Mouse (Mus musculus) right cerebral cortex, adult 18-20 months (tissue): Measurements from ENCODE around the gene Hist1h2bq.
"Not testable (repeated sequence)": the region's sequence is repeated elsewhere in the genome, so short reads cannot be mapped to it uniquely, and the experiment has no call there.

Source experiments
- DNase-seq: peaks from one replicate; pipeline ENCODE4 v3.0.0; 2022; ENCODE audit warnings: mixed read lengths

The Hist1h2bq gene

DNA sequence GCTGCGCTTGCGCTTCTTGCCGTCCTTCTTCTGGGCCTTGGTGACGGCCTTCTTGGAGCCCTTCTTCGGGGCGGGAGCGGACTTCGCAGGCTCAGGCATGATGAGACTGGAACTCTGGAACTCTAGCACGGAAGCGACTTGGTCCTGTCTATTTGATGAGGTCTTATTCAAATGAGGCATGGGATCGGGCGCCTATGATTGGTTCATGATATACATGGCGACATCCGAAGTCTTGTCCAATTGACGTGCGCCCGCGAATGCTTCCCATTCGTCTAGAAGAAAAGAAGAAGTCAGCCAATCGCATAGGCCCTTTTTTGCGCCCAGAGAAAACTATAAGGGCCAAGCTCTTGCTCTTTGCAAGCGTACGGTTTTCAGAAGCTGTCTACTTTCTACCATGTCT lies at the start of gene Hist1h2bq, which contains the start of gene Hist1h2ao:
Gene Hist1h2bq (minus strand): TSS at position 125 of the 400 bp plus-strand sequence.
Gene Hist1h2ao (plus strand): TSS at position 393 of the 400 bp plus-strand sequence.
- DNase-seq = not testable (repeated sequence)

DNA sequence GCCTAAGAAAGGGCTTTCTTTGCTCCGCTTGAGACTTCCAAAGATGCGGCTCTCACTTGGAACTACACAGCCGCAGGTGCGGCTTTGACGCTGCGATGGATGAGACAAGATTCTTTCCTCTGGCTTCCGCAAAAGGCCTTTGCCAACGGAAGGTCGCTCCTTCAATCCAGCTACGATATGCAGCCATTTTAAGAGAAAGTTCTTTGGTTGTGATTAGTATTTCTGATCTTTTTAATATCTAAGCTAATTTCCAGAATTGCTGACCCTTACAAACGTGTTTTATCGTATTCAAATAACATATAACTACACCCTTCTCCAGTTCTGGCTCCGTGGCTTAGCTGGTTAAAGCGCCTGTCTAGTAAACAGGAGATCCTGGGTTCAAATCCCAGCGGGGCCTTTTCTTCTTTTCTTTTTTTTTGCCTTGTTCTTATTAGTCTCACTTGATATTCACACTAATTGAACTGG lies 45.7 kb upstream of the Hist1h2bq start:
- DNase-seq = peak; percentile 70

DNA sequence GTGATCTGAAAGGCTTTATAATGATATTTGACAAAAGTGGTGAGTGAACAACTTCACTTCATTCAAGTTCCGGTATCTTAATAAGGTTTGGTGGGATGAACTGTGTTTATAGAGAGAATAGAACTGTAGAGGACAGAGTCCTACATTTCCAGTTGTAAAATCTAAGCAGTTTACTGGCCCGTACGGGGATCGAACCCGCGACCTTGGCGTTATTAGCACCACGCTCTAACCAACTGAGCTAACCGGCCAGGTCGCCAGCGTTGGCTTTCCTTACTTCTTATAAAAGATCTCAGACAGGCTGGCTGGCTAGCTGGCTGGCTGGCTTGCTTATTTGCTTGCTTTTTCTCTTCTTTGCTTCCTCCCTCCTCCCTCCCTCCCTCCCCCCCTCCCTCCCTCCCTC lies 45.1 kb upstream of the Hist1h2bq start:
- peak; percentile 88 for DNase-seq

DNA sequence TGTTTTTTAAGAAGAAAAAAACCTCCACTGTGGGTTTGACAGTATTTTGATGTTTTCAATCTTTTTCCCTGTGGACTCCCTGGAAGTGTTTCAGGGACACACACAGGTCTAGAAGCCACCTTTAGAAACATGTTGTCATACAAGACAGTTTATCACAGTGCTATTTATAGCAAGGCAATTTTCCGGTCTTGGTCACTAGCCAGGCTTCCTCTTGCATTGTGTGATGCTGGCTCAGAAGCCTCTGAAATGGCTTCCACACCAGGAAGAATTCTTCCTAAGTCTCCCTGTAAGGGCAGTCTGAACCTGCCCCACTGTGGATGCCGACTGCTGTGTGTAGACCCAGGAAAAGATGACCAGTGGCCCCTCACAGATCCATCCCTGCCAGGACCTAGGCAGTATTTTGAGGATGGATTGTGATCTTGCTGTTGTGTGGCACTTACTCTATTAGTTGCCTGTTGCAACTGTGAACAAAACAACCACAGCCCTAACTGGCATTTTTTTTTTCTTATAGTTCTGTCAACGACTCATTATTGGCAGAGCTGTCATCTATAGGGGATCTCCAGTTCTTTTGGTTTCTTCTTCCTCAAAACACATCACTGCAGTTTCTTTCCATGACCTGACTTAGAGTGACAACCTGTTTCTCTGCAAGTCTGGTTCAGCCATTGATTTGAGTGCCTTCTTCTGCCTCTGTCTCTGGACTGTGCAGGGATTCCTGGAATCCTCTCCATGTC lies 42.4 kb upstream of the Hist1h2bq start:
- DNase-seq = no peak

DNA sequence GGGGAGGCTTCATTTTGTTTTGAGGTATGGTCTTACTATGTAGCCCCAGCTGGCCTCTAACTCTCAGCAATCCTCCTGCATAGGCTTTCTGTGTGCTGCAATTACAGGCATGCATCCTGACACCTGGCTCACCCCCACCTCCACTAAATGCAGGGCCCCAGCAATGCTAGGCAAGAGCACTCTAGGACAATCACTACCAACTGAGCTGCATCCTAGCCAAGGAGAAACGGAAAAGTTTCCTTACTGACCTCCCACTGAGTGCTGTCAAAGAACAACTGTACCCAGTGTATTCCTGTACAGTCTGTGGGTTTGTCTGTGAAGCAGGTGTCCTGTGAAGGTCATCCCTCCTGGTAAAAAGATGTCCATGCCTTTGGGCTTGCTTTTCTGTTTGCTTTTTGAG lies 40.7 kb upstream of the Hist1h2bq start:
- not testable (repeated sequence) for DNase-seq

DNA sequence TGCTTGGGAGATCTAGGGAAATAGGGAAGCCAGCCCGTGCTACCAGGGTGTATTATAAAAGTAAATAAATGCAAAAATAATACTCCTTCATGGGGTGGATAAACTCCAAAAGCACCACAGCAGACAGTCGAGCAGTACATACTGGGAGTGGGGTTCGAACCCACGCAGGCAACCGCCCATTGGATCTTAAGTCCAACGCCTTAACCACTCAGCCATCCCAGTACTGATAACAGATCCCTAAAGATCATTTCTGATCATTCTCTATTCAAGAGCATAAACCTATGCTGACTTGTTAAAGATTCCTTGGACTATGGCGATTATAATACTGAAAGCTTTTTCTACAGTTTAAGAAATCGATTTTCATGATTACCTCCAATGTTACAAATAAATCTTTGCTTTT lies 37.9 kb upstream of the Hist1h2bq start:
- no peak for DNase-seq

DNA sequence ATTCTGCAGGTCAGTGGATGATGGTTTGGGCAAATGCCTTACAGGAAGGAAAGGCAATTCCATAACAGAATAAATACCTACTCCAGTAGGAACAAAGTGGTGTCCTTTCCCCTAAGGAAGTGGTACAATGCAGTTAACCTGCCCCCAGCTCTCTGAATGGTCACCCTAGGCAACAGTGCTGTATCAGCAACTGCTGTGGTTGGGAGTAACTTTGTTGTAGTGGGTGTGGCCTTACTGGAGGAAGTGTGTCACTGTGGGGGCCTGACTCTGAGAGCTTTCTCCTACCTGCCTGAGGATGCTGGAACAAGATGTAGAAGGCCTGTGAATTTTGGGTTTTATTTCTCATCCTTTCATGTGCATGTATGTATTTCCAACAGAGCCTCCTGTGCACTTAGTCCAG lies 36.4 kb upstream of the Hist1h2bq start:
- DNase-seq = not testable (repeated sequence)

DNA sequence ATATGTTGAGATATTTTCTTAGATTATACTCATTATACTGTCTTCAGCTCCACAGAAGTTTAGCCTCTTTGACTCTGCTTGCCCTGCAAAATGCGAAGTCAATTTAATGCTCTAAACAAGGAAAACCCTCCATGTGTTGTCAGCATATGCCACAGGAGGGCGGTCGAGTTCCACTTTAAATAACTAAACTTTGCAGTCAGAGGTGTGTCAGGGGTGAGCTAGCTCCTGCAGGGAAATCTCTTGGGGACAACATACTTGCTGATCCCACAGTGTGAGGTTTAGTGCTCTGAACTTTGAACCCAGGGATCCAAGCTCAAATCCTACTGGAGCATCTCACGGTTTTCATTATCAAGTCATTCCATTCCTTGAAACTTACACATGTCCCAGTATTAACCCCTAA lies 30.5 kb upstream of the Hist1h2bq start:
- DNase-seq = not testable (repeated sequence)

DNA sequence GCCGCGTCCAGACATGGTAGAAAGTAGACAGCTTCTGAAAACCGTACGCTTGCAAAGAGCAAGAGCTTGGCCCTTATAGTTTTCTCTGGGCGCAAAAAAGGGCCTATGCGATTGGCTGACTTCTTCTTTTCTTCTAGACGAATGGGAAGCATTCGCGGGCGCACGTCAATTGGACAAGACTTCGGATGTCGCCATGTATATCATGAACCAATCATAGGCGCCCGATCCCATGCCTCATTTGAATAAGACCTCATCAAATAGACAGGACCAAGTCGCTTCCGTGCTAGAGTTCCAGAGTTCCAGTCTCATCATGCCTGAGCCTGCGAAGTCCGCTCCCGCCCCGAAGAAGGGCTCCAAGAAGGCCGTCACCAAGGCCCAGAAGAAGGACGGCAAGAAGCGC lies 23.5 kb upstream of the Hist1h2bq start, which contains the start of the genes Hist1h2ap and Hist1h2br:
Gene Hist1h2ap (minus strand): TSS at position 47 of the 400 bp plus-strand sequence.
Gene Hist1h2br (plus strand): TSS at position 283 of the 400 bp plus-strand sequence.
- DNase-seq = not testable (repeated sequence)

DNA sequence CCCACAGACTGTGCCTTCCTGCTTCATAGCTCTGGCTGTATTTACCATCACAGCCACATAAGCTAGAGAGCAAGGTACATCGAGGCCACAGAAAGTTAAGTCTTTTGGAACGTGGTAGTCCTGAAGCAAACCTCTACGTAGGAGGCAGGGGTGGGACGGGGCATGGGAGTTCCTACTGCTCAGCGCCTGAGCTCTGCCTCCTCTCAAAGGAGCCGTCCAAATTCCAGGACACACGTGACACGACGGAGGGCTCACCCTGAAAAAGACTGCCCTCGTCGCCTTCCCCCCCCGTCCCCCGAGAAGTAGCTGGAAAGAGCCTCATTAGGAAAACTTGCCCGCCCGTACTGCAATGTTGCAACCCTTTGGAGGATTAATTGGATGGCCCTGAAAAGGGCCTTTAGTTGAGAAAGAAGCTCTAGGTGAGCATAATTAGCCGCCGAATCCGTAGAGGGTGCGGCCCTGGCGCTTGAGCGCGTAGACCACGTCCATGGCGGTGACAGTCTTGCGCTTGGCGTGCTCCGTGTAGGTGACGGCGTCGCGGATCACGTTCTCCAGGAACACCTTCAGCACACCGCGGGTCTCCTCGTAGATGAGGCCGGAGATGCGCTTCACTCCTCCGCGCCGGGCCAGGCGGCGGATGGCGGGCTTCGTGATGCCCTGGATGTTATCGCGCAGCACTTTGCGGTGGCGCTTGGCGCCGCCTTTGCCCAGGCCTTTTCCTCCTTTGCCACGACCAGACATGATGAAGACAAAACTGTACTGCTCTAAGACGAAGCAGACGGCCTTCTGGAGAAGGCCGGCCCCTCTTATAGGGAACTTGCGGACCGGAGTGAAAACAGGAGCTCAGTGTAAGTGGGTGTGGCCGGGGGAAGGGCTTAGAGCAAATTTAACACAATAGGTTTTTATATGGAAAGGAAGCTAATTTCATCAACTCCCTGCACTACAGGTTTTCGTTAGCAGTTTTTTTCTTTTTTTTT lies 21.7 kb upstream of the Hist1h2bq start, which contains the start of gene Hist1h4n:
Gene Hist1h4n (minus strand): TSS at position 779 of the 977 bp plus-strand sequence.
- peak; percentile 31 for DNase-seq

DNA sequence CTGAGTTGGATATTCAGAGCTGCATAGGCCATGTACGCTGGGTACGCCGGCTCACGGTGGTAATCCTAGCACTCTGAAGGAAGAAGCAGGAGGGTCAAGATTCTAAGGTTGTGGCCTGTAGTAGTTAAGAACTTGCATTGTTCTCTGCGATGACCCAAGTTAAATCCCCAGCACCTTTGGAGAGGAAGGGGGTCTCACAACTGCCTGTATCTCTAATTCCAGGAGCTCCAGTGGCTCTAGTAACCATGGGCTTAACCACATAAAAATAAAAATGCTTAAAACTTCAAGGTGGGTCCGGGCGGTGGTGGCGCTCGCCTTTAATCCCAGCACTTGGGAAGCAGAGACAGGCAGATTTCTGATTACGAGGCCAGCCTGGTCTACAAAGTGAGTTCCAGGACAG lies 20.3 kb upstream of the Hist1h2bq start:
- no peak for DNase-seq

DNA sequence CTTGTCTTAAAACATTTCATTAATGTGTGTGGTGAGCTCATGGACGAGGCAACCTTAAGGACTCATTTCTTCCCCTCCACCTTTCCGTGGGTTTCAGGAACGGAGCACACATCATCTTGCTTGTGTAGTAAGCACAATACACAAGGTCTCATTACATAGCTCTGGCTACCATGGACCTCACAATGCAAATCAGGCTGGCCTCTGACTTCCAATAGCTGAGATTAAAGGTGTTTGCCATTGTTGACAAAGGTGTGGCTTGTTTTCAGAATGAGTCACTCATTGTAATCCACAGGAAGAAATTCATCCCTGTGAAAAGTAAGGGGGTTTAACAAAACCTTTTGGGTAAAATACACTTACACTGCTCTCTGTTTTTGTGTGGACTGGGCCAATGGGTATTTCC lies 18.5 kb upstream of the Hist1h2bq start:
- DNase-seq = no peak

DNA sequence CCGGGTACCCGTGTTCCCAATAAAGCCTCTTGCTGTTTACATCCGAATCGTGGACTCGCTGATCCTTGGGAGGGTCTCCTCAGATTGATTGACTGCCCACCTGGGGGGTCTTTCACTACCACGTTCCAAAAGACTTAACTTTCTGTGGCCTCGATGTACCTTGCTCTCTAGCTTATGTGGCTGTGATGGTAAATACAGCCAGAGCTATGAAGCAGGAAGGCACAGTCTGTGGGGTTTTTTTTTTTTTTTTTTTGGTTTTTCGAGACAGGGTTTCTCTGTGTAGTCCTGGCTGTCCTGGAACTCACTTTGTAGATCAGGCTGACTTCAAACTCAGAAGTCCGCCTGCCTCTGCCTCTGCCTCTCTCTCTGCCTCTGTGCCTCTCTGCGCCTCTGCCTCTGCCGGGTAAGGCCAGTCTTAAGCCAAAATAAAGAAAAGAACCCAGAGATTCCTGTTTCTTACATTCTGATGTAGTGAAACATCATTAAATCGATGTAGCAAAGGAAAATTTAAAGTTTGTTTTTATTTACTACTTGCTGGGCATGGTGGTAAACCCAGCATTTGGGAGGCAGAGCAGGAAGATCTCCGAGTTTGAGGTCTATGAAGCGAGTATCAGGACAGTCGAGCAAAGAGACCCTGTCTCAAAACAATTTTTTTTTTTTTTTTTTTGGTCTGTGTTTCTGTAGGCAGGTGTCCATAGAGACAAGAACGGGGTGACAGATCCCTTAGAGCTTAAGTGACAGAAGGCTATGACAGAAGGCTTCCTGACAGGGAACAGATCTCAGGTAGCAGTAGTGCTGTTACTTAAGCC lies 10.3 kb upstream of the Hist1h2bq start:
- not testable (repeated sequence) for DNase-seq

DNA sequence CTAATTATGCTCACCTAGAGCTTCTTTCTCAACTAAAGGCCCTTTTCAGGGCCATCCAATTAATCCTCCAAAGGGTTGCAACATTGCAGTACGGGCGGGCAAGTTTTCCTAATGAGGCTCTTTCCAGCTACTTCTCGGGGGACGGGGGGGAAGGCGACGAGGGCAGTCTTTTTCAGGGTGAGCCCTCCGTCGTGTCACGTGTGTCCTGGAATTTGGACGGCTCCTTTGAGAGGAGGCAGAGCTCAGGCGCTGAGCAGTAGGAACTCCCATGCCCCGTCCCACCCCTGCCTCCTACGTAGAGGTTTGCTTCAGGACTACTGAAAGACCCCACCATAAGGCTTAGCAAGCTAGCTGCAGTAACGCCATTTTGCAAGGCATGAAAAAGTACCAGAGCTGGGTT lies 2.1 kb upstream of the Hist1h2bq start:
- not testable (repeated sequence) for DNase-seq

DNA sequence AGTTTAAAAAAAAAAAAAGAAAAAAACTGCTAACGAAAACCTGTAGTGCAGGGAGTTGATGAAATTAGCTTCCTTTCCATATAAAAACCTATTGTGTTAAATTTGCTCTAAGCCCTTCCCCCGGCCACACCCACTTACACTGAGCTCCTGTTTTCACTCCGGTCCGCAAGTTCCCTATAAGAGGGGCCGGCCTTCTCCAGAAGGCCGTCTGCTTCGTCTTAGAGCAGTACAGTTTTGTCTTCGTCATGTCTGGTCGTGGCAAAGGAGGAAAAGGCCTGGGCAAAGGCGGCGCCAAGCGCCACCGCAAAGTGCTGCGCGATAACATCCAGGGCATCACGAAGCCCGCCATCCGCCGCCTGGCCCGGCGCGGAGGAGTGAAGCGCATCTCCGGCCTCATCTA lies 1.5 kb upstream of the Hist1h2bq start, which contains the start of gene Hist1h4m:
Gene Hist1h4m (plus strand): TSS at position 208 of the 400 bp plus-strand sequence.
- peak; percentile 42 for DNase-seq

DNA sequence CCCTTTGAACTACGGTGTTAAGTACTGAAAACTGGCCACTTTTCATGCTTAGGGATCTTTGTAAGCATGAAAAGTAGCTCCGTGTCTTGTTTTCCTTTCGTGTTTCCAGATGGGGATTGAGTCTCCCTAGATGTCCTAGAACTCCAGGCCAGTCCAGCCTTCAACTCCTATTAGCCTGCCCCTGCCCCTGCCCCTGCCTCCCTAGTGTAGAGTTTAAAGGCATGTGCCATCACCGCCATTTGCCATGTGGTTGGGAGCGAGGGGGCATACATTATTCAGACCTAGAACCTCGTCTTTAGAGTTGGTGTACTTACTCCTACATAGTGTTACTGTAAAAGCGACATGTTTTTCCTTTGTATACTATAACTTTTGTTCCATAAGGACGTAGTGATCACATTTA lies 1.1 kb upstream of the Hist1h2bq start:
- DNase-seq = not testable (repeated sequence)

DNA sequence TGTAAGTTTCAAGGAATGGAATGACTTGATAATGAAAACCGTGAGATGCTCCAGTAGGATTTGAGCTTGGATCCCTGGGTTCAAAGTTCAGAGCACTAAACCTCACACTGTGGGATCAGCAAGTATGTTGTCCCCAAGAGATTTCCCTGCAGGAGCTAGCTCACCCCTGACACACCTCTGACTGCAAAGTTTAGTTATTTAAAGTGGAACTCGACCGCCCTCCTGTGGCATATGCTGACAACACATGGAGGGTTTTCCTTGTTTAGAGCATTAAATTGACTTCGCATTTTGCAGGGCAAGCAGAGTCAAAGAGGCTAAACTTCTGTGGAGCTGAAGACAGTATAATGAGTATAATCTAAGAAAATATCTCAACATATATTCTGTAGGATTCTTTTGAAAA lies 6.9 kb downstream of the Hist1h2bq start:
- DNase-seq = not testable (repeated sequence)

DNA sequence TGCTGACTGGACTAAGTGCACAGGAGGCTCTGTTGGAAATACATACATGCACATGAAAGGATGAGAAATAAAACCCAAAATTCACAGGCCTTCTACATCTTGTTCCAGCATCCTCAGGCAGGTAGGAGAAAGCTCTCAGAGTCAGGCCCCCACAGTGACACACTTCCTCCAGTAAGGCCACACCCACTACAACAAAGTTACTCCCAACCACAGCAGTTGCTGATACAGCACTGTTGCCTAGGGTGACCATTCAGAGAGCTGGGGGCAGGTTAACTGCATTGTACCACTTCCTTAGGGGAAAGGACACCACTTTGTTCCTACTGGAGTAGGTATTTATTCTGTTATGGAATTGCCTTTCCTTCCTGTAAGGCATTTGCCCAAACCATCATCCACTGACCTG lies 12.8 kb downstream of the Hist1h2bq start:
- not testable (repeated sequence) for DNase-seq

DNA sequence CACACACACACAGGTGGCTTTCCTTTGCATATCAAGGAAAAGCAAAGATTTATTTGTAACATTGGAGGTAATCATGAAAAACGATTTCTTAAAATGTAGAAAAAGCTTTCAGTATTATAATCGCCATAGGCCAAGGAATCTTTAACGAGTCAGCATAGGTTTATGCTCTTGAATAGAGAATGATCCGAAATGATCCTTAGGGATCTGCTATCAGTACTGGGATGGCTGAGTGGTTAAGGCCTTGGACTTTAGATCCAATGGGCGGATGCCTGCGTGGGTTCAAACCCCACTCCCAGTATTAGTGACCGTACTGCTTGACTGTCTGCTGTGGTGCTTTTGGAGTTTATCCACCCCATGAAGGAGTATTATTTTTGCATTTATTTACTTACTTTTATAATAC lies 14.4 kb downstream of the Hist1h2bq start:
- DNase-seq = no peak

DNA sequence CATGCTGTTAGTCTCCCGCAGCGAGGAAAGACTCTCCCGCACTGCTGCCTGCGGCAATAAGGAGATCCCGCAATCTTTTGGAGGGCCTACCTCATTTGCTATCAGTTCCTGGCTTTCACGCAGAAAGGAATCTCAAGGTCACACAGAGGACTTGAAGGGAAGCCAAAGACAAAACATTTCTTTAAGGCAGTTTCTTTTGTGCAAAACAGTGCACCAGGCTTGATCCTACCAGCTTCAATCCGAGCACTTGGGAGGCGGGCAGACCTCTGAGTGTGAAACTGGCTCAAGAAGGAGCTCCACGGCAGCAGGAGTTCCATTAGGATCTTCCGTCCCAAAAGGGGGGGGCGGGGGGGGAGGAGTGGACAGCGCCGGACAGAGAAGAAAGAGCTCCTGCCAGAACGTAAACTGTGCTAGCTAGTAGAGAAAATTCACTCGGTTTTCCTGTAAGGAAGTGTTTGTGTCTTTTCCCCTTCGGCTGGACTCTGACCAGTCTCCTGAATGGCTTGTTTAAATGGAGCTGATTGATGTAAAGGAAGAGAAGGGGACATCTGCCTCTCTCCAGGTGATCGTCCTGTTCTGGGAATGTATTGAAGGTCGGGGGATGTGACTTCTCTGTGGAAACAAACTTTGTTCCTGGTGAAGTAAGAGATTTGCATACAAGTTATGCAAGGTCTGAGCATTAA lies 19.3 kb downstream of the Hist1h2bq start:
- no peak for DNase-seq

DNA sequence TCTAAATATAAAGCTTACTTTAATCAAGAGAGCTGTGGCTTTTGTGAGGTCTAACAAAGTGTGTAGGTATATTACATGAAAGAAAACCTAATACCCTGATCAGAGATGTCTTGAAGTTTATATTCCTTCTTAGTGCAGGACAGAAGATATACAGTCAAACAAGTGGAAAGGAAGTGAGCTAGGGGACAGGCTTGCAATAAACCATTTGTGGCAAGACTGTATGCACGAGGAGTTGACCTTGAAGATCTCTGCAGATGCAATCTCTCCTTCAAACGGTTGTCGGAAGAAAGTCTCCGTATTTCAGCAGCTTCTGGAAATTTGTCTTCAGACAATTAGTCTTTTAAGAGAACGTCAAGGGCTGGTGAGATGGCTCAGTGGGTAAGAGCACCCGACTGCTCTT lies 20.1 kb downstream of the Hist1h2bq start:
- DNase-seq = no peak
